Mouse (Mus musculus): ENCODE data around the gene Thnsl2. TPM values are rescaled to one million over a fixed set of nuclear protein-coding genes. Genes with fewer than 3 reads are reported as not detected.

The Thnsl2 gene
- polyA plus RNA-seq, 1 experiment from 2014 or later: 6.5 TPM

GRCm38 (mm10) chr6:71145288-71145989 lies 1.2 kb upstream of the Thnsl2 start:
- H3K4me2 ChIP-seq (ENCODE audit: low read depth): no peak overlapping the region
- H3K9ac ChIP-seq (ENCODE audit: low read length): no peak overlapping the region
- H3K27me3 ChIP-seq (ENCODE audit: control insufficient read depth, insufficient read depth, low read length): no peaks in the 10 kb centered on the region
- H3K36me3 ChIP-seq (ENCODE audit: control insufficient read depth, insufficient read depth, low read length): no peaks in the 10 kb centered on the region
- DNase-seq (ENCODE audit: low spot score): no peak
- no peak for ATAC-seq (ENCODE audit: insufficient read depth, low FRiP score, low TSS enrichment)
- 79% methylated on average over 3 of the region's 3 CpGs for WGBS
- no peak overlapping the region for H3K4me3 ChIP-seq (ENCODE audit: low read depth, low read length)
- H3K4me1 ChIP-seq (ENCODE audit: control insufficient read depth, insufficient read depth, low read length): no peaks in the 10 kb centered on the region
- no peaks in the 10 kb centered on the region for H3K9me3 ChIP-seq (ENCODE audit: control insufficient read depth, low read length)
- H3K27ac ChIP-seq (ENCODE audit: low read depth, low read length): no peak overlapping the region

GRCm38 (mm10) chr6:71143154-71143893 lies 915 bp downstream of the Thnsl2 start:
- 1% methylated on average over 19 of the region's 19 CpGs for WGBS
- no peak overlapping the region for H3K27ac ChIP-seq (ENCODE audit: low read depth, low read length)
- peak overlapping the region; percentile 75 for H3K9ac ChIP-seq (ENCODE audit: low read length)
- H3K4me3 ChIP-seq (ENCODE audit: low read depth, low read length): peak overlapping the region; percentile 57
- ATAC-seq (ENCODE audit: insufficient read depth, low FRiP score, low TSS enrichment) (peak; percentile 13; the same call in 1 of the 2 replicates), DNase-seq (ENCODE audit: low spot score) (no peak)
- no peaks in the 10 kb centered on the region for H3K36me3 ChIP-seq (ENCODE audit: control insufficient read depth, insufficient read depth, low read length)
- no peaks in the 10 kb centered on the region for H3K4me1 ChIP-seq (ENCODE audit: control insufficient read depth, insufficient read depth, low read length)
- peak overlapping the region; percentile 85 for H3K4me2 ChIP-seq (ENCODE audit: low read depth)
- no peaks in the 10 kb centered on the region for H3K27me3 ChIP-seq (ENCODE audit: control insufficient read depth, insufficient read depth, low read length)
- no peaks in the 10 kb centered on the region for H3K9me3 ChIP-seq (ENCODE audit: control insufficient read depth, low read length)

- Histone ChIP-seq H3K9ac (ENCODE audit: low read length) (no peak overlapping the region), H3K27ac (ENCODE audit: low read depth, low read length) (no peak overlapping the region), H3K4me1 (ENCODE audit: control insufficient read depth, insufficient read depth, low read length) (no peaks in the 10 kb centered on the region), H3K4me2 (ENCODE audit: low read depth) (no peak overlapping the region), H3K4me3 (ENCODE audit: low read depth, low read length) (no peak overlapping the region), H3K27me3 (ENCODE audit: control insufficient read depth, insufficient read depth, low read length) (no peaks in the 10 kb centered on the region), H3K9me3 (ENCODE audit: control insufficient read depth, low read length) (no peaks in the 10 kb centered on the region), H3K36me3 (ENCODE audit: control insufficient read depth, insufficient read depth, low read length) (no peaks in the 10 kb centered on the region)
- DNase-seq (ENCODE audit: low spot score): no peak
- no peak for ATAC-seq (ENCODE audit: insufficient read depth, low FRiP score, low TSS enrichment)
- 82% methylated on average over 3 of the region's 3 CpGs for WGBS
Measured at GRCm38 (mm10) chr6:71135031-71135430, 9.2 kb downstream of the Thnsl2 start.

GRCm38 (mm10) chr6:71133559-71133958 lies 10.7 kb downstream of the Thnsl2 start:
- no peak overlapping the region for H3K9ac ChIP-seq (ENCODE audit: low read length)
- no peaks in the 10 kb centered on the region for H3K9me3 ChIP-seq (ENCODE audit: control insufficient read depth, low read length)
- ATAC-seq (ENCODE audit: insufficient read depth, low FRiP score, low TSS enrichment): no peak
- H3K4me2 ChIP-seq (ENCODE audit: low read depth): no peak overlapping the region
- DNase-seq (ENCODE audit: low spot score): no peak
- H3K27me3 ChIP-seq (ENCODE audit: control insufficient read depth, insufficient read depth, low read length): no peaks in the 10 kb centered on the region
- no peaks in the 10 kb centered on the region for H3K36me3 ChIP-seq (ENCODE audit: control insufficient read depth, insufficient read depth, low read length)
- H3K4me3 ChIP-seq (ENCODE audit: low read depth, low read length): no peak overlapping the region
- no peak overlapping the region for H3K27ac ChIP-seq (ENCODE audit: low read depth, low read length)
- H3K4me1 ChIP-seq (ENCODE audit: control insufficient read depth, insufficient read depth, low read length): no peaks in the 10 kb centered on the region
- WGBS: 77% methylated on average over 11 of the region's 11 CpGs

GRCm38 (mm10) chr6:71131038-71131437 lies 13.2 kb downstream of the Thnsl2 start:
- Histone ChIP-seq H3K9ac (ENCODE audit: low read length) (no peak overlapping the region), H3K27me3 (ENCODE audit: control insufficient read depth, insufficient read depth, low read length) (no peaks in the 10 kb centered on the region), H3K9me3 (ENCODE audit: control insufficient read depth, low read length) (no peaks in the 10 kb centered on the region), H3K27ac (ENCODE audit: low read depth, low read length) (no peak overlapping the region), H3K36me3 (ENCODE audit: control insufficient read depth, insufficient read depth, low read length) (no peaks in the 10 kb centered on the region), H3K4me1 (ENCODE audit: control insufficient read depth, insufficient read depth, low read length) (no peaks in the 10 kb centered on the region), H3K4me2 (ENCODE audit: low read depth) (no peak overlapping the region), H3K4me3 (ENCODE audit: low read depth, low read length) (no peak overlapping the region)
- ATAC-seq (ENCODE audit: insufficient read depth, low FRiP score, low TSS enrichment): no peak
- no peak for DNase-seq (ENCODE audit: low spot score)

- no peaks in the 10 kb centered on the region for H3K36me3 ChIP-seq (ENCODE audit: control insufficient read depth, insufficient read depth, low read length)
Measured at GRCm38 (mm10) chr6:71130269-71130668, 14.0 kb downstream of the Thnsl2 start.

GRCm38 (mm10) chr6:71129071-71129470 lies 15.2 kb downstream of the Thnsl2 start:
- Histone ChIP-seq H3K4me2 (ENCODE audit: low read depth) (no peak overlapping the region), H3K9me3 (ENCODE audit: control insufficient read depth, low read length) (no peaks in the 10 kb centered on the region), H3K4me3 (ENCODE audit: low read depth, low read length) (no peak overlapping the region), H3K4me1 (ENCODE audit: control insufficient read depth, insufficient read depth, low read length) (no peaks in the 10 kb centered on the region), H3K27me3 (ENCODE audit: control insufficient read depth, insufficient read depth, low read length) (no peaks in the 10 kb centered on the region), H3K27ac (ENCODE audit: low read depth, low read length) (no peak overlapping the region), H3K36me3 (ENCODE audit: control insufficient read depth, insufficient read depth, low read length) (no peaks in the 10 kb centered on the region), H3K9ac (ENCODE audit: low read length) (no peak overlapping the region)
- DNase-seq (ENCODE audit: low spot score) (no peak), ATAC-seq (ENCODE audit: insufficient read depth, low FRiP score, low TSS enrichment) (no peak)
- WGBS: 39% methylated on average over 4 of the region's 4 CpGs

More at GRCm38 (mm10) chr6:71130269-71130668, 14.0 kb downstream of the Thnsl2 start:
- no peaks in the 10 kb centered on the region for H3K9me3 ChIP-seq (ENCODE audit: control insufficient read depth, low read length)
- H3K9ac ChIP-seq (ENCODE audit: low read length): no peak overlapping the region
- H3K27ac ChIP-seq (ENCODE audit: low read depth, low read length): no peak overlapping the region
- H3K4me2 ChIP-seq (ENCODE audit: low read depth): no peak overlapping the region
- H3K4me1 ChIP-seq (ENCODE audit: control insufficient read depth, insufficient read depth, low read length): no peaks in the 10 kb centered on the region
- H3K4me3 ChIP-seq (ENCODE audit: low read depth, low read length): no peak overlapping the region
- 92% methylated on average over 1 of the region's 1 CpGs for WGBS
- H3K27me3 ChIP-seq (ENCODE audit: control insufficient read depth, insufficient read depth, low read length): no peaks in the 10 kb centered on the region
- DNase-seq (ENCODE audit: low spot score): no peak
- ATAC-seq (ENCODE audit: insufficient read depth, low FRiP score, low TSS enrichment): no peak

- Histone ChIP-seq H3K4me3 (ENCODE audit: low read depth, low read length) (no peak overlapping the region), H3K9me3 (ENCODE audit: control insufficient read depth, low read length) (no peaks in the 10 kb centered on the region), H3K9ac (ENCODE audit: low read length) (no peak overlapping the region), H3K4me2 (ENCODE audit: low read depth) (no peak overlapping the region), H3K27ac (ENCODE audit: low read depth, low read length) (no peak overlapping the region), H3K4me1 (ENCODE audit: control insufficient read depth, insufficient read depth, low read length) (no peaks in the 10 kb centered on the region), H3K36me3 (ENCODE audit: control insufficient read depth, insufficient read depth, low read length) (no peaks in the 10 kb centered on the region), H3K27me3 (ENCODE audit: control insufficient read depth, insufficient read depth, low read length) (no peaks in the 10 kb centered on the region)
- DNase-seq (ENCODE audit: low spot score) (no peak), ATAC-seq (ENCODE audit: insufficient read depth, low FRiP score, low TSS enrichment) (no peak)
- 72% methylated on average over 3 of the region's 3 CpGs for WGBS
Measured at GRCm38 (mm10) chr6:71126290-71126689, 17.9 kb downstream of the Thnsl2 start.

All from neural tube, embryonic 11.5 days (tissue).